Mouse (Mus musculus) lung, postnatal 0 days (tissue): ENCODE results near the gene Olfr484.

ENCODE experiments used
- CTCF ChIP-seq: IDR thresholded peaks from 2 replicates; pipeline ENCODE4 v1.5.1; 2016; ENCODE audit warnings: antibody characterized with exemption, mild to moderate bottlenecking
- EP300 ChIP-seq: IDR thresholded peaks from 2 replicates; pipeline ENCODE4 v1.6.1; 2016; ENCODE audit warnings: antibody characterized with exemption, mild to moderate bottlenecking, control low read depth

DNA sequence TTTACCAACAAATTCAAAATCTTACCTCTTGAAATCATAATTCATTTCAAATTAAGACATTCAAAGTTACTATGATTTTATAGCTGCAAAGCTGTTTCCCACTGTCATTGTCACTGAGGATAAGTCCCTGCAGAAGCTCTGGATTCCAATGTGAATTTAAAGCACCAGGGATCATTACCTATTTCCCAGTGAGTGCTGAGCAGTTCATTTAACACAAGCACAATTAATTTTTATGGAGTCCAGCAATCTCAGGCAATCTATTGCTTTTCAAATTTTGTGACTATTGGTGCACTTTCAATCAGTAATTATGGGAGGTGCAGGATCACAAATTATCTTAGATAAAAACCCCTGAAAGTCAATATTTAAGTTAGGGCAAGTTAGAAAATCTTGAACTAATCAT lies at the start of gene Olfr484:
- TF ChIP-seq CTCF (no peak), EP300 (no peak)
